Comparison of ENCODE assay signal across 27 mouse cellular contexts in genomic region chr10:99150016-99150415, GRCm38 (mm10). TPM values are rescaled to one million over a fixed set of nuclear protein-coding genes. Genes with fewer than 3 reads are reported as not detected.
A peak's percentile ranks its signal among the peaks of the same experiment; 100 is the strongest.
DNase-seq lines count a peak whose midpoint lies in the region; ATAC-seq lines count a peak whose summit lies in the region.
"Had no signal": no experiment of that assay in that cellular context is flagged by ENCODE, and none has a peak within 500 bp of the region (broad histone marks: within the 10 kb centered on the region; RNA-seq: fewer than 3 reads in every experiment).

No protein-coding gene starts in this region.

- no peak overlapping the region for H3K4me3 ChIP-seq in liver, embryonic 11.5 days (ENCODE audit: low read depth, low read length)
- H3K4me3 ChIP-seq in limb, embryonic 12.5 days (replicated peaks) = no peak overlapping the region
- H3K4me3 ChIP-seq: embryonic facial prominence, embryonic 15.5 days; erythroblast, embryonic 14.5 days; forebrain, embryonic 10.5 days; heart, adult 2 months; heart, embryonic 15.5 days; hindbrain, embryonic 10.5 days; hindbrain, embryonic 15.5 days had no signal

- H3K27me3 ChIP-seq in liver, embryonic 11.5 days (replicated peaks; ENCODE audit: control insufficient read depth, insufficient read depth, low read length) = no peaks in the 10 kb centered on the region
- no peaks in the 10 kb centered on the region for H3K27me3 ChIP-seq in limb, embryonic 12.5 days
- H3K27me3 ChIP-seq: CH12.LX; embryonic facial prominence, embryonic 15.5 days; heart, embryonic 15.5 days; hindbrain, embryonic 15.5 days; Patski had no signal

- ATAC-seq in liver, embryonic 11.5 days (replicated peaks; ENCODE audit: low FRiP score) = peak; percentile 49; the same call in 1 of the 2 replicates
- 0 out of 2 replicates have a peak, but pooled peaks have one; percentile 31 for ATAC-seq in limb, embryonic 12.5 days (ENCODE audit: insufficient number of reproducible peaks, insufficient read depth, low FRiP score, low TSS enrichment, low read depth)
- ATAC-seq: activated CD4-positive, CD25-positive, alpha-beta regulatory T cell, adult 4 months; forebrain, embryonic 16.5 days; Patski had no signal

- intact Hi-C loops in heart, postnatal 36 days (cut with DNase I) = no loop called here

- H3K27ac ChIP-seq in liver, embryonic 11.5 days (ENCODE audit: low read depth, low read length) = no peak overlapping the region
- no peak overlapping the region for H3K27ac ChIP-seq in limb, embryonic 12.5 days
- H3K27ac ChIP-seq: embryonic facial prominence, embryonic 15.5 days; forebrain, embryonic 10.5 days; heart, adult 2 months; heart, embryonic 15.5 days; hindbrain, embryonic 10.5 days; hindbrain, embryonic 15.5 days had no signal

- WGBS in liver, embryonic 11.5 days = 89% methylated on average over 6 of the region's 6 CpGs
- WGBS in limb, embryonic 12.5 days = 88% methylated on average over 6 of the region's 6 CpGs

- no peak overlapping the region for H3K9ac ChIP-seq in liver, embryonic 11.5 days (ENCODE audit: low read depth, low read length)
- H3K9ac ChIP-seq in limb, embryonic 12.5 days (replicated peaks) = no peak overlapping the region
- H3K9ac ChIP-seq: embryonic facial prominence, embryonic 15.5 days; heart, embryonic 15.5 days; hindbrain, embryonic 15.5 days had no signal

- no peaks in the 10 kb centered on the region for H3K9me3 ChIP-seq in liver, embryonic 11.5 days (ENCODE audit: control insufficient read depth, low read length)
- no peaks in the 10 kb centered on the region for H3K9me3 ChIP-seq in limb, embryonic 12.5 days
- H3K9me3 ChIP-seq: embryonic facial prominence, embryonic 15.5 days; forebrain, embryonic 10.5 days; heart, embryonic 15.5 days; hindbrain, embryonic 10.5 days; hindbrain, embryonic 15.5 days had no signal

- peak; percentile 88 for DNase-seq in heart, adult 11 months
- DNase-seq in heart, postnatal 36 days = no peak
- no peak for DNase-seq in liver, embryonic 11.5 days (ENCODE audit: low spot score)
- DNase-seq in liver = no peak
- DNase-seq in urinary bladder, postnatal 36 days (ENCODE audit: low spot score in 2 of 2) = no peak
- DNase-seq: adrenal gland, postnatal 14 days; cerebellum, adult 18-20 months; cerebellum, postnatal 10 days; gastrocnemius, postnatal 10 days; heart, adult 2 months; heart, postnatal 14 days had no signal

- H3K4me2 ChIP-seq in liver, embryonic 11.5 days = no peak overlapping the region
- no peak overlapping the region for H3K4me2 ChIP-seq in limb, embryonic 12.5 days
- H3K4me2 ChIP-seq: embryonic facial prominence, embryonic 15.5 days; heart, embryonic 11.5 days; heart, embryonic 15.5 days; hindbrain, embryonic 15.5 days had no signal

- peaks cover 8% of the 10 kb centered on the region for H3K4me1 ChIP-seq in liver, embryonic 11.5 days (replicated peaks; ENCODE audit: control insufficient read depth, insufficient read depth, low read length)
- no peaks in the 10 kb centered on the region for H3K4me1 ChIP-seq in limb, embryonic 12.5 days (replicated peaks)
- H3K4me1 ChIP-seq: embryonic facial prominence, embryonic 15.5 days; forebrain, embryonic 10.5 days; heart, embryonic 15.5 days; hindbrain, embryonic 10.5 days; hindbrain, embryonic 15.5 days had no signal

- no peaks in the 10 kb centered on the region for H3K36me3 ChIP-seq in liver, embryonic 11.5 days (ENCODE audit: control insufficient read depth, insufficient read depth, low read length)
- peaks cover 18% of the 10 kb centered on the region for H3K36me3 ChIP-seq in limb, embryonic 12.5 days
- H3K36me3 ChIP-seq: heart, embryonic 15.5 days; hindbrain, embryonic 15.5 days had no signal

RNA-seq across cellular contexts. Expression of gene Phxr2, which starts 23.9 kb away (rescaled TPM):
- not detected for total RNA-seq in heart, postnatal 36 days (2021)
- polyA plus RNA-seq in liver, embryonic 11.5 days (2014; fragmentation: Nextera tagmentation; extraction: Ambion mirVana) = 0.14 TPM in 1 of 2 replicates, not detected in the other
- 0.18 TPM in 1 of 2 replicates, not detected in the other for polyA plus RNA-seq in limb, embryonic 12.5 days (2016; fragmentation: Nextera tagmentation; extraction: Ambion mirVana)
- total RNA-seq: adrenal gland, adult 18-20 months; adrenal gland, postnatal 14 days; CH12.LX; gastrocnemius, postnatal 10 days; gastrocnemius, postnatal 4 days; heart, adult 2 months; heart, postnatal 14 days had no signal
- polyA plus RNA-seq: embryonic facial prominence, embryonic 11.5 days; embryonic facial prominence, embryonic 15.5 days; erythroblast, embryonic 14.5 days; forebrain, embryonic 10.5 days; frontal cortex, adult 2 months; heart, adult 2 months; heart, embryonic 11.5 days; heart, embryonic 15.5 days; hindbrain, embryonic 10.5 days; hindbrain, embryonic 15.5 days; Patski had no signal

RNA-seq across cellular contexts. Expression of gene Galnt4, which starts 42.1 kb away (rescaled TPM):
- 1 to 10 TPM; 3.1 to 3.4 TPM for total RNA-seq in heart, postnatal 36 days (2021)
- polyA plus RNA-seq in liver, embryonic 11.5 days (2014; fragmentation: Nextera tagmentation; extraction: Ambion mirVana) = 7.0 and 7.8 TPM in 2 replicates
- 7.7 and 8.4 TPM in 2 replicates for polyA plus RNA-seq in limb, embryonic 12.5 days (2016; fragmentation: Nextera tagmentation; extraction: Ambion mirVana)

RNA-seq across cellular contexts. Expression of gene Poc1b, which starts 43.2 kb away (rescaled TPM):
- 1 to 10 TPM; 4.9 to 7.2 TPM for total RNA-seq in heart, postnatal 36 days (2021)
- polyA plus RNA-seq in liver, embryonic 11.5 days (2014; fragmentation: Nextera tagmentation; extraction: Ambion mirVana) = 19.0 and 20.5 TPM in 2 replicates
- polyA plus RNA-seq in limb, embryonic 12.5 days (2016; fragmentation: Nextera tagmentation; extraction: Ambion mirVana) = 22.7 and 26.8 TPM in 2 replicates
